Mouse (Mus musculus): Measurements from ENCODE around the gene Prrg4. TPM values are rescaled to one million over a fixed set of nuclear protein-coding genes. Genes with fewer than 3 reads are reported as not detected.

The Prrg4 gene
- 3.9 TPM for polyA plus RNA-seq (2017; shearing (Covaris generic))

DNA sequence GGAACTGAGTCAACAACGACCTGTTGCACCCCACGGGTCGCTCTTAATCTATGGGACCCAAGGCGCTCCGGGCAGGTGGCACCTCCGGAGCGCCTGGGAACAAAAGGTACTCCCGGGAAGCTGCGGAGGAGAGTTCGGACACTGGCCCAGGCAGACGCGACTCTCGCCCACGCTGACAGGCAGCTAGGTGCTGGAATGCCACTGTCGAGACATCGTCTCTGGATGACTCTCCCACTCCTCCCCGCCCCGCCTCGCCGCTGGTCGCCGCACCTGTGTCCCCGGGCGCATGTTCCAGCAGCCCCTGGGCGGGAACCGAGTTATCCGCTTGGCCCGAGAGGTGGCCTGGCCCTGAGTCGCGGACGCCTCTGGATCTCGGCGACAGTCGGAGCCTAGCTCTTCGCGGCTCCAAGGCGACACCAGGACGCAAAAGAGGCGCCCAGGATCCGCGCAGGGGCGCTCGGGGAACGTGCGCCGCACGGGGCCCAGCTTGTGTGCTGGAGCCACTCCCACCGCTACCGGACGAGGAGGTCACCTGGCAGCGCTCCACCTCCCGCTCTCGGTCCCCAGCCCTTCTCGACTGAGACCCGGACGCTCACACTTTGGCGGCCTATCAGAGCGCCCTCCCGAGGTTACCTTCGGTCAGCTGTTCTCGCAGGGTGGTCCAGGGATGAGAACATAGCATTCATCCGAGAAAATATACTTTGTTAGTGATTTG lies at the start of gene Prrg4:
TSS of gene Prrg4 (minus strand) at position 601 of the 715 bp plus-strand sequence.

DNA sequence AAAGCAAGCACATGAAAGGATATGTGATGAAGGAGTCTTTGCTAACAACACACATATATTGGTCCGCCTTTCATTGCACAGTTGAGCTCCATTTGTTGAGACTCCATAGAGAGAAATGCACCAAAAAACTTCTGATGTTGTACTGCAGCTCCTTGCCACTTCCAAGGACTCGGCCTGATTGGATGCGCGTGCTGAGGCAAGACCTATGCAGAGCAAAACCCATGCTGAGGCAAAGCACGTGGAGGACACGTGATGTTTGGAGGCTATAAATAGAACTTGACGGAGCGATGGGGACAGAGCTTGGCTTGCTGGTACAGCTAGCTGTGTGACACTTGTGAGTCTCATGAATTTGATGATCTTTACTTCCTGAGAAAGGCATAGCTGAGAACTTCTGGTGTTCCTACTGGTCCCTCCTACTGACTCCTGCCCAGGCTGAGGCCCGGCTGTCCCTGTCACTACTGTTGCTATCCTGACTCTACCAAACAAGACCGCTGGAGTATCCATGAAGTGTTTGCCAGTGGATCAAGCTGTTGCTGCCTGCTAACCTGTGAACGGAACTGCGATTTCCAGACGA lies 17.7 kb upstream of the Prrg4 start, which contains the start of gene Ccdc73:
TSS of gene Ccdc73 (plus strand) at position 524 of the 574 bp plus-strand sequence.

DNA sequence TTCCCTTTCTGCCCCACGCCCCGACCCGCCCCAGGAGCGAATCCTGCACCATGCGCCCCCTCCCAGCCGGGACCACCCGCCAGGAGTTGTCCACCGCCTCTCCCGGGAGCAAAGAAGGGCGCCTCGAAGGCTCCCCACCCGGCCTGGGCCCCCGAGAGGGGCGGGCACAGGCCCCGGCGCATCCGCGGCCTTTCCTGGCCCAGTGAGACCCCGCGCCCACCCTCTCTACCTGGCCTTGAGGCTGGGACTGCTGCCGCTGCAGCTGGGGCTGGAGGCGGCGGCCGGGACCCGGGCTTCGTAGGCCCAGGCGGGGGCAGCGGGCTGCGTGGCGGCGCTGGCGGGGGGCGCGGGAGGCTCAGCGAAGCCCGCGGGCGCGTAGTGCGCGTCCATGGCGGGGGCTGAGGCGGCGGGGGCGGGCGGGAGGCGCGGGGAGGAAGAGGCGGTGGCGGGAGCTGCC lies 33.3 kb downstream of the Prrg4 start, which contains the start of gene Qser1:
TSS of gene Qser1 (minus strand) at position 390 of the 457 bp plus-strand sequence.

Other genes with a start within 250 kb of the Prrg4 start
- gene Tcp11l1, start 137.7 kb downstream of the Prrg4 start, polyA plus RNA-seq (2017; shearing (Covaris generic)): not detected
- gene Pin1rt1, start 133.5 kb downstream of the Prrg4 start, polyA plus RNA-seq (2017; shearing (Covaris generic)): not detected
- gene Depdc7, start 107.0 kb downstream of the Prrg4 start, polyA plus RNA-seq (2017; shearing (Covaris generic)): 0.21 TPM
- gene Qser1, start 33.1 kb downstream of the Prrg4 start, polyA plus RNA-seq (2017; shearing (Covaris generic)): 1.6 TPM
- gene Ccdc73, start 17.9 kb upstream of the Prrg4 start, polyA plus RNA-seq (2017; shearing (Covaris generic)): 1.7 TPM
- 222 TPM for gene Eif3m, start 167.2 kb upstream of the Prrg4 start, polyA plus RNA-seq (2017; shearing (Covaris generic))
- not detected for gene Gm11060, start 242.1 kb upstream of the Prrg4 start, polyA plus RNA-seq (2017; shearing (Covaris generic))

All from effector memory CD4-positive, alpha-beta T cell, adult 5 months (primary cell).